Mouse (Mus musculus) heart, adult 2 months (tissue): Measurements from ENCODE around the gene Zcchc24.

ENCODE experiments used
- CTCF ChIP-seq: fragments of 200-600 bp; IDR thresholded peaks from 2 replicates; pipeline ENCODE4 v1.8.1; 2022; ENCODE audit warnings: antibody characterized with exemption, mild to moderate bottlenecking, moderate library complexity
- EP300 ChIP-seq: fragments of 200-500 bp; IDR thresholded peaks from 2 replicates; pipeline ENCODE4 v1.6.1; 2011; ENCODE audit warnings: low read depth, low read length, control low read depth; ENCODE audit not compliant: insufficient read depth
- POLR2A ChIP-seq: fragments of 200-500 bp; IDR thresholded peaks from 2 replicates; pipeline ENCODE4 v1.6.1; 2011; ENCODE audit warnings: mild to moderate bottlenecking, low read depth, low read length, control low read depth; ENCODE audit not compliant: insufficient read depth

DNA sequence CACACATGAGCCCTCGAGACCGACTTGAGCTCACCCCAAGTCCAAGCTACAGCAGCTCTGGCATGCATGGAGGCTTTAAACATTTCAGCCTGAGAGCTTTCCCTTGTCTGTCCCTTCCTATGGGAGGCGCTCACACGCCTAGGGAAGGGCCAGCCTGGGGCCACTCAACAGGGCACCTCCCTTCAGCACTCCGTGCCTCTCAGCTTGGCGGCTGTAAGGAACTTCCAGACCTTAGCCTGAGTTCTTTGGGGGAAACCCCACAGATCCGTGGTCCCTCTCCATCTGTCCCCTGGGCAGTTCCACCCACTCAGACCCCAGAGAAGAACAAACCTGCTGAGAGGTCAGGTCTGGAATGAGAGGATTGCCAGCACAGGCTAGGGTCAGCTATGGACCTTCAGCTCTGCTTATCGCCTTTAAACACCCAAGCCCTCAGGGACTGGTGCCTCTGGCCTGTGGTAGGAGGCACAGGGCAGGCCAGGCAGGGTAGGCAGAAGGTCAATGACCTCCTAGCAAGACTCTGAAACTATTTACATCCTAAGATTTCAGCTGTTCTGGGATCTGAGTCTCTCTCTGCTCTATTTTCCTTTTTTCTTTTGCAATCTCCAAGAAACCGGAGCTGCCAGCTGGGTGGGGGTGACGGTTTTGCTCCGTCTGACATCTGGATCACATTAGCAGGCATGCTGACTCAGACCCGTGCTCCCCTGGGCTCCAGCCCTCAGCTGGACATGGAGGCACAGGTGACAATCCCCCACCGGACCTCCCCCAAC is 19.5 kb downstream of the Zcchc24 start:
- TF ChIP-seq POLR2A (no peak), CTCF (0 out of 2 replicates have a peak, but pooled peaks have one; percentile 16), EP300 (peak; percentile 68; the same call in 1 of the 2 replicates)
